Mouse (Mus musculus) bone marrow, adult 2 months (tissue): ENCODE data around the gene Rrbp1. TPM values are rescaled to one million over a fixed set of nuclear protein-coding genes. Genes with fewer than 3 reads are reported as not detected.

Source experiments
- H3K27ac ChIP-seq: fragments of 200-500 bp; 2 replicates; pipeline ENCODE4 v1.5.1; 2012; ENCODE audit warnings: low read depth, mild to moderate bottlenecking, control low read depth, inconsistent platforms, low read length; ENCODE audit not compliant: control insufficient read depth, poor library complexity, insufficient read depth
- H3K4me1 ChIP-seq: fragments of 200-500 bp; 2 replicates; pipeline ENCODE4 v1.6.1; 2011; ENCODE audit warnings: low read length; ENCODE audit not compliant: control insufficient read depth, insufficient read depth
- H3K4me3 ChIP-seq: fragments of 200-500 bp; replicated peaks from 2 replicates; pipeline ENCODE3; 2011; ENCODE audit warnings: mild to moderate bottlenecking, low read depth, low read length, control low read depth; ENCODE audit not compliant: control insufficient read depth
- CTCF ChIP-seq: fragments of 200-500 bp; IDR thresholded peaks from 2 replicates; pipeline ENCODE4 v1.5.1; 2011; ENCODE audit warnings: low read length, control low read depth; ENCODE audit not compliant: control insufficient read depth, insufficient read depth
- POLR2A ChIP-seq: fragments of 200-500 bp; IDR thresholded peaks from 2 replicates; pipeline ENCODE4 v1.6.1; 2011; ENCODE audit warnings: low read depth, mild to moderate bottlenecking, control low read depth, low read length, borderline replicate concordance; ENCODE audit not compliant: control insufficient read depth
- WGBS: fragments of 180-500 bp; shearing (Covaris S2); methylation state at CpG from one replicate; pipeline ENCODE4 v1.1.7; 2018; 5-methylcytosine and 5-hydroxymethylcytosine counted together
- polyA plus RNA-seq: library from polyadenylated mRNA; stranded (reverse); fragments of >200 nt; gene quantifications from 2 replicates; pipeline ENCODE4 v1.2.4, GENCODE M21; 2011; ENCODE audit warnings: low replicate concordance; ENCODE audit not compliant: missing spikeins, insufficient read depth, insufficient read length

The Rrbp1 gene
- polyA plus RNA-seq, 1 experiment: 155 TPM

GRCm38 (mm10) chr2:143948416-143948815 is 62.6 kb downstream of the Rrbp1 start:
- 89% methylated on average over 4 of the region's 4 CpGs for WGBS
- TF ChIP-seq CTCF (no peak), POLR2A (no peak)
- no peak overlapping the region for H3K4me3 ChIP-seq
- H3K4me1 ChIP-seq: no peaks in the 10 kb centered on the region
- H3K27ac ChIP-seq: no peak overlapping the region

- Histone ChIP-seq H3K27ac (no peak overlapping the region; the same call in 1 of the 2 replicates), H3K4me3 (no peak overlapping the region), H3K4me1 (no peaks in the 10 kb centered on the region)
- no peak for TF ChIP-seq CTCF
- no peak for TF ChIP-seq POLR2A
- WGBS: 70% methylated on average over 3 of the region's 3 CpGs
Observed at GRCm38 (mm10) chr2:143947981-143948380, 63.1 kb downstream of the Rrbp1 start.

- H3K4me1 ChIP-seq: no peaks in the 10 kb centered on the region
- H3K4me3 ChIP-seq: no peak overlapping the region
- TF ChIP-seq CTCF: no peak
- TF ChIP-seq POLR2A: no peak
- no peak overlapping the region for H3K27ac ChIP-seq
- 74% methylated on average over 2 of the region's 2 CpGs for WGBS
Observed at GRCm38 (mm10) chr2:143946399-143946798, 64.7 kb downstream of the Rrbp1 start.

GRCm38 (mm10) chr2:143945466-143946075 is 65.5 kb downstream of the Rrbp1 start:
- peak; percentile 63 for TF ChIP-seq CTCF
- no peak for TF ChIP-seq POLR2A
- Histone ChIP-seq H3K4me1 (no peaks in the 10 kb centered on the region), H3K27ac (no peak overlapping the region), H3K4me3 (no peak overlapping the region)
- 76% methylated on average over 7 of the region's 7 CpGs for WGBS

GRCm38 (mm10) chr2:143944796-143945195 is 66.3 kb downstream of the Rrbp1 start:
- Histone ChIP-seq H3K4me3 (no peak overlapping the region), H3K27ac (no peak overlapping the region), H3K4me1 (no peaks in the 10 kb centered on the region)
- TF ChIP-seq CTCF: no peak
- TF ChIP-seq POLR2A: no peak
- 93% methylated on average over 3 of the region's 3 CpGs for WGBS

- TF ChIP-seq POLR2A: no peak
- TF ChIP-seq CTCF: no peak
- Histone ChIP-seq H3K4me1 (peaks cover 1% of the 10 kb centered on the region; the same call in 1 of the 2 replicates), H3K4me3 (no peak overlapping the region), H3K27ac (no peak overlapping the region)
- 41% methylated on average over 5 of the region's 5 CpGs for WGBS
Observed at GRCm38 (mm10) chr2:143940406-143940805, 70.7 kb downstream of the Rrbp1 start.

GRCm38 (mm10) chr2:143937861-143938260 is 73.2 kb downstream of the Rrbp1 start:
- 83% methylated on average over 2 of the region's 2 CpGs for WGBS
- Histone ChIP-seq H3K27ac (no peak overlapping the region), H3K4me1 (peaks cover 1% of the 10 kb centered on the region; the same call in 1 of the 2 replicates), H3K4me3 (no peak overlapping the region)
- TF ChIP-seq POLR2A (no peak), CTCF (no peak)

GRCm38 (mm10) chr2:143934439-143934838 is 76.6 kb downstream of the Rrbp1 start:
- Histone ChIP-seq H3K27ac (peak overlapping the region; percentile 88), H3K4me3 (peak overlapping the region; percentile 66), H3K4me1 (peaks cover 4% of the 10 kb centered on the region; the same call in 1 of the 2 replicates)
- TF ChIP-seq CTCF: no peak
- no peak for TF ChIP-seq POLR2A
- WGBS: 46% methylated on average over 8 of the region's 8 CpGs

GRCm38 (mm10) chr2:143933516-143933915 is 77.5 kb downstream of the Rrbp1 start:
- WGBS: 61% methylated on average over 5 of the region's 5 CpGs
- TF ChIP-seq CTCF (no peak), POLR2A (no peak)
- Histone ChIP-seq H3K4me1 (peaks cover 4% of the 10 kb centered on the region; the same call in 1 of the 2 replicates), H3K27ac (peak overlapping the region; percentile 63; the same call in 1 of the 2 replicates), H3K4me3 (peak overlapping the region; percentile 41)
